Mouse (Mus musculus) midbrain, embryonic 10.5 days (tissue): ENCODE data around the gene Eps15. TPM values are rescaled to one million over a fixed set of nuclear protein-coding genes. Genes with fewer than 3 reads are reported as not detected.

ENCODE experiments used
- DNase-seq: peaks from one replicate; pipeline ENCODE4 v3.0.0-alpha.2; 2017; ENCODE audit warnings: low spot score
- H3K27ac ChIP-seq: fragments of 300-500 bp; sonication (generic); replicated peaks from 2 replicates; pipeline ENCODE4 v1.5.1; 2016; ENCODE audit warnings: mild to moderate bottlenecking
- H3K27me3 ChIP-seq: fragments of 300-500 bp; sonication (generic); 2 replicates; pipeline ENCODE4 v1.6.1; 2016; ENCODE audit warnings: low read depth, mild to moderate bottlenecking; ENCODE audit not compliant: poor library complexity, severe bottlenecking
- H3K36me3 ChIP-seq: fragments of 300-500 bp; sonication (generic); 2 replicates; pipeline ENCODE4 v1.6.1; 2016; ENCODE audit warnings: mild to moderate bottlenecking, moderate library complexity
- H3K4me1 ChIP-seq: fragments of 300-500 bp; sonication (generic); 2 replicates; pipeline ENCODE4 v1.6.1; 2016
- H3K4me3 ChIP-seq: fragments of 300-500 bp; sonication (generic); 2 replicates; pipeline ENCODE4 v1.5.1; 2016; ENCODE audit warnings: mild to moderate bottlenecking, moderate library complexity
- H3K9me3 ChIP-seq: fragments of 300-500 bp; sonication (generic); replicated peaks from 2 replicates; pipeline ENCODE4 v1.6.1; 2016; ENCODE audit warnings: mild to moderate bottlenecking
- WGBS: fragments of 180-500 bp; shearing (Covaris S2); methylation state at CpG from one replicate; pipeline ENCODE4 v1.1.7; 2016; 5-methylcytosine and 5-hydroxymethylcytosine counted together
- polyA plus RNA-seq: library from polyadenylated mRNA; unstranded; fragments of >200 nt; fragmentation: Nextera tagmentation; extraction: Ambion mirVana; gene quantifications from 2 replicates; pipeline ENCODE4 v1.2.1, GENCODE M21; 2016

Gene Eps15
- polyA plus RNA-seq = 34.1 and 42.4 TPM in 2 replicates

DNA sequence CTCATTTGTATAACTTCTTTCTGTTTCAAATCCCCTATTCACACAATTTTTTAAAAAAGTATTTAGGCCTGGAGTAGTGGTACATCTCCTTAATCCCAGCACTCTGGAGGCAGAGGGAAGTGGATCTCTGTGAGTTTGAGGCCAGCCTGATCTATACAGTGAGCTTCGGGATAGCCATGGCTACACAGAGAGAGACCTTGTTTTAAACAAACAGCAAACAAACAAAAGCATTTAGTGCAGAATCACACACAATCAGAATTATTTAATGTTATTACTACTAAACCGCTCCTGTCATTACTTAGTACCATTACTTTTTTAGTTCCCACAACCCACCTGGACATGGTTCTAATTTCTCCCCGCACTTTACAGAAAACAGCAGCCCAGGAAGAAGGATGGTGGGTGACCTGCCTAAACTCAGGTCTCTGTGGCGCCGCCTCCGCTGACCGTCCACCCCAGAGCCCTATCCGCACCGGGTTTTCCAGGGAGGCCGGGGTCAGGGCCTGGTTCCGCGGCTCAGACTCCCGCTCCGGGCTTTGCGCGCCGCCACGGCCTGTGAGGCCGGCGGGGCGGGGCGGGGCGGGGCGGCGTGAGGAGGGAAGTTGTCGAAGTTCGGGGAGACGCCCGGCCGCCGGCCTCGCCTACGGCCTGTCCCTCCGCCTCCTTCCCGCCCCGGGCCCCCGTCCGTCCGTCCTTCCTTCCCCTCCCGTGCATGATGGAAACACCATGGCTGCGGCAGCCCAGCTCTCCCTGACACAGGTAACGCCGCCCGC lies at the start of gene Eps15:
Gene Eps15, plus strand, starts transcription at position 580 of the 770 bp plus-strand sequence.
- DNase-seq = peak; percentile 94
- no peaks in the 10 kb centered on the region for H3K9me3 ChIP-seq
- H3K4me3 ChIP-seq = peak within 1 kb of the TSS; percentile 89
- WGBS = 4% methylated on average over 40 of the region's 44 CpGs
- no peaks in the 10 kb centered on the region for H3K36me3 ChIP-seq
- H3K4me1 ChIP-seq = peaks cover 14% of the 10 kb centered on the region
- H3K27me3 ChIP-seq = peaks cover 13% of the 10 kb centered on the region
- H3K27ac ChIP-seq = peak within 1 kb of the TSS; percentile 92

DNA sequence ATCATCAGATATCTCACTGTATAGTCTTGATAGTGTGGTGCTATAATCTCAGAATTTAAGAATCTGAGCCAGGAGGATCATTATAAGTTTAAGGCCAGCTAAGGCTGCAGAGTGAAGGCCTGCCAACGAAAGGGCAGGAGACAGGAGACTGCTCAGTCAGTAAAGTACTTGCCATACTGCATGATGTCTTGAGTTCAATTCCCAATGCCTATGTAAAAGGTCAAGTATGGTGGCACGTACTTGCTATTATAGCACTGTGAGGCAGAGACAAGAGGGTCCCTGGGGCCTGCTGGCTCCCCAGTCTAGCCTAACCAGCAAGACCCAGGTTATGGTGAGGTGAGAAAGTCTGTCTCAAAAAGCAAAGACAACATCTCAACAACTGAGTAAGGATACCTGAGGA lies 45.9 kb upstream of the Eps15 start, which contains the start of gene Calr4:
Gene Calr4, plus strand, starts transcription at position 301 of the 400 bp plus-strand sequence.
- Histone ChIP-seq H3K27ac (no peak within 1 kb of the TSS), H3K27me3 (no peaks in the 10 kb centered on the region), H3K36me3 (no peaks in the 10 kb centered on the region), H3K4me3 (no peak within 1 kb of the TSS), H3K4me1 (peaks cover 9% of the 10 kb centered on the region; the same call in 1 of the 2 replicates), H3K9me3 (no peaks in the 10 kb centered on the region)
- DNase-seq = no peak
- WGBS = 90% methylated on average over 2 of the region's 2 CpGs

DNA sequence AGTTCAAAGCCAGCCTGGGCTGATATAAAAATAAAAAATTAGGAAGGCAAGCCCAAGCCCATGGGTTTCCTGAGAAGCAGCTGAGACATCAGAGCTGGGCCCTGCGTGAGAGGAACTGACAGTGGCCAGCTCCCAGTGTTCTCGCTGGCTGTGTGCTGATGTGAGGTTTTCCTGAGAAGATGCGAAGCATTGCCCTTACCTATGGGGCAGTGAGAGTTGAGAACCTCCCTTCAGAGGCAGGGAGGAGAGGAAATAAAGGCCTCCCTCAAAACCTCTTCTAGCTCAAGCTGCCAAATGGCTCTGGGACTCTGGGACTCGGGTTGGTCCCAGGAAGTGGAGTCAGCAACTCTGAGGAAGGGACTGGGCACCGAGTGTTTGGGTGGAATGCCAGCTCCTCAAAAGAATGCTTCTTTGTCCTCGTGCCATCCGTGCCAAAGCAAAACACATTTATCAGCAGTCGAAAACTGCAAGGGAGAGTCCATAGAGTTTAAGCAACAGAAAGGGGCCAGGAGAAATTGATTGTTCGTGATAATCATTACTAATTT lies 45.2 kb upstream of the Eps15 start:
- Histone ChIP-seq H3K36me3 (no peaks in the 10 kb centered on the region), H3K27ac (no peak overlapping the region), H3K27me3 (no peaks in the 10 kb centered on the region), H3K4me1 (peaks cover 7% of the 10 kb centered on the region; the same call in 1 of the 2 replicates), H3K4me3 (no peak overlapping the region), H3K9me3 (no peaks in the 10 kb centered on the region)
- no peak for DNase-seq
- WGBS = 83% methylated on average over 9 of the region's 9 CpGs

DNA sequence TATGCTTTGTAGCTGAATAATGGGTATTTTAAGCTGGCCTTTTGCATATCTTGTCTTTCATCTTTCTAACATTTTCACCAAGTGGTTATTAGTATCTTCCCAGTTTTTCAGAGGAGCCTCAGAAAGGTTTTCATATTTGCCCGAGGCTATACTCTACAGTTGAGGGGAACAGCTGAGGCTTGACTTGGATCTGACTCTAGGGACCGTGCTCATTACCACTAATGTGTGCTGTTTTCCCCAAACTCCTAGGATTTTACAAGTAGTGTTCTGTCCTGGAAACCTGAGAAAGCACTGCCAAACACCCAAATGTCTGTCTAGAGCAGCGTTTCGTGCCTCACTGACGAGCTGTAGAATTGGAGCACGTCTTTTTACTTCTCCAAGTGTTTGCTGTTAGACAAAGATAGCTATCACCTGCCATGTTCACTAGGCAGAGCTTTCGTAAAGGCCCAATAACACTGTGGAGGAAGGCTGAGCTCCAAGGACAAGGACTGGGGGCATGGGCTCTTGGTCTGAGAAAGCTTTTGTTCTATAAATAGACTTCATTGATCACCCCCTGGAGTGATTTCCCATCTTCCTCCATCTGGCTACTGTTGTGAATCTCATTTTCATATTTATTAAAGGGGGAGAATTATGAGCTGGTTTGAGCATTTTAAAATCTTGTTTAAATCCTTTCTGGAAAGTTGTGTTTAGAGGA lies 43.7 kb upstream of the Eps15 start:
- no peaks in the 10 kb centered on the region for H3K9me3 ChIP-seq
- DNase-seq = no peak
- no peaks in the 10 kb centered on the region for H3K27me3 ChIP-seq
- no peak overlapping the region for H3K4me3 ChIP-seq
- H3K4me1 ChIP-seq = peaks cover 10% of the 10 kb centered on the region
- WGBS = 84% methylated on average over 7 of the region's 7 CpGs
- no peaks in the 10 kb centered on the region for H3K36me3 ChIP-seq
- H3K27ac ChIP-seq = no peak overlapping the region

DNA sequence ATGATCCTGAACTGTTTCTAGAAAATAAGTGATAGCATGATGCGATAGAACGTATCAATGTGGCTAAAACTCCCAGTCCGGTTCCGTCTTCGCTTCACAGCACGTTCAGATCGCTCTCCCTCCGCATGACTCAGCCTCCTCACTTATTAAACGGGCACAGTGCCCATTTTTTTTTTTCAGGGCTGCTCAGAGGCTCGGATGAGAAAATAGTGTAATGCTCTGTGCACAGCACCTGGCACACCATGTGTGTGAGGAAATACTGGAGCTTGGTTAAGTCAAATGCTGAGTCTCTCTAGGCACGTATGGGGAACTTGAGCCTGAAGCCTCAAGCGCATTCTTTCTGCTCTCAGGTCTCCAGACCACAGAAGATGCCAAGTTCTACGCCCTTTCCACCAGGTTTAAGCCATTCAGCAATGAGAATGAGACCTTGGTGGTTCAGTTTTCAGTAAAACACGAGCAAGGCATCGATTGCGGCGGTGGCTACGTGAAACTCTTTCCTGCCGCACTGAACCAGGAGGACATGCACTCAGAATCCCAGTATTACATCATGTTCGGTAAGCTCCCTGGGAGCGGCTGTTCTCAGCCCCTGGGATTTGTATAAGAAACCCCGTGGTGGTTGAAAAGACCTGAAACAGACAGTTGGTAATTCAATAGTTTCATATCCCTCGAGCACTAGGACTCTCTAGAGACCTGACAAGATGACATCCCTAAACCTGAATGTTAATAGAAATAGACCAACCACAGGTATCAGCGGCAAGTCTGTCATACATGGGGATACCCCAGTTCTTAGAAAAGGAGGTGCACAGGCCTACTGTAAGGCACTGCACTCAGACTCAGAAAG lies 41.4 kb upstream of the Eps15 start:
- 90% methylated on average over 24 of the region's 24 CpGs for WGBS
- Histone ChIP-seq H3K9me3 (no peaks in the 10 kb centered on the region), H3K27me3 (no peaks in the 10 kb centered on the region), H3K36me3 (no peaks in the 10 kb centered on the region), H3K4me1 (peaks cover 15% of the 10 kb centered on the region), H3K4me3 (no peak overlapping the region), H3K27ac (no peak overlapping the region)
- DNase-seq = no peak

DNA sequence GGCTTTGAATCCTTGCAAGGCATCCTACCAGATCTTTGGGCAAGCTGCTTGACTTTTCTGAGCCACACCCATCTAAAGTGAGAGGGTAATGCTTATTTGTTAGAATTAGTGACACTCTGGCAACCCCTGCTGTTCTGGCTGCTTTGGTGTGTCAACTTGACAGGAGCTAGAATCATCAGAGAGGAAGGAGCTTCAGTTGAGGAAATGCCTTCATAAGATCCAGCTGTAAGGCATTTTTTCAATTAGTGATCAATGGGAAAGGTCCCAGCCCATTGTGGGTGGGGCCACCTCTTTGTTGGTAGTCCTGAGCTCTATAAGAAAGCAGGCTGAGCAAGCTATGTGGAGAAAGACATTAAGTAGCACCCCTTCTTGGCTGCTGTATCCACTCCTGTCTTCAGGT lies 38.8 kb upstream of the Eps15 start:
- no peak overlapping the region for H3K27ac ChIP-seq
- H3K27me3 ChIP-seq = no peaks in the 10 kb centered on the region
- DNase-seq = peak; percentile 20
- H3K4me1 ChIP-seq = peaks cover 15% of the 10 kb centered on the region
- no peak overlapping the region for H3K4me3 ChIP-seq
- no peaks in the 10 kb centered on the region for H3K9me3 ChIP-seq
- no peaks in the 10 kb centered on the region for H3K36me3 ChIP-seq

DNA sequence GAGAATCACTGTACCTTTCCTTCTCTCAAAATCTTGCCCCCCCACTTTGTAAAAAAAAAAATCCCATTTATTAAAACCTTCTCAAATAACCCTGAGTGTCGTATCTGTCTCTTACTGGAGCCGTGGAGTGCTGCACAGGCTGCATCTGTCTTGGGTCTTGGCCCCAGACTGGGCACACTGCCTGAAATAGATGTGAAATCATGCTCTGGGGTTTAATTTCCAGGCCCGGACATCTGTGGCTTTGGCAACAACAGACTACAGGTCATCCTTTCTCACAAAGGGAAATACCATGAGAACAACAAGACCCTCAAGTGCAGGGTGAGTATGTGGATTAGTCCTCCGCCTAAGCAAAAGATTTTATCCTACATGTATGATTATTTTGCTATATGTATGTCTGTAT lies 38.1 kb upstream of the Eps15 start:
- Histone ChIP-seq H3K27ac (no peak overlapping the region), H3K36me3 (no peaks in the 10 kb centered on the region), H3K9me3 (no peaks in the 10 kb centered on the region), H3K4me3 (no peak overlapping the region), H3K27me3 (no peaks in the 10 kb centered on the region), H3K4me1 (peaks cover 9% of the 10 kb centered on the region; the same call in 1 of the 2 replicates)
- no peak for DNase-seq
- 80% methylated on average over 4 of the region's 4 CpGs for WGBS

DNA sequence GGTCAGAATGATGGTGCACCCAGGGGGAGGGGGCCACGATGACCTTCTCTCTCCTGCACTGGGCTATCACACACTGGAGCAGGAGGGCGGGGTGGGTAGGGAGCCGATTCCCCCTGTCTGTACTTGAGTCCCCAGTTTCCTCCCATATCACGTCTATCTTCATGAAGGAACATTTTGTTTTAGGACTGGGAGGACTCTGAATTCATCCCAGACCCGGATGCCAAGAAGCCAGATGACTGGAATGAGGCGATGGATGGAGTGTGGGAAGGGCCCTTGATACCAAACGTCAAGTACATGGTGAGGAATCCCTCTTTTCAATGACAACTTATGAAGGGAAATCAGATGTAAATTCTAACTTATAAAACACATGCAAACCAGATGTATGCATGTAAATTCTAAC lies 35.6 kb upstream of the Eps15 start:
- Histone ChIP-seq H3K27ac (no peak overlapping the region), H3K36me3 (no peaks in the 10 kb centered on the region), H3K4me3 (no peak overlapping the region)

DNA sequence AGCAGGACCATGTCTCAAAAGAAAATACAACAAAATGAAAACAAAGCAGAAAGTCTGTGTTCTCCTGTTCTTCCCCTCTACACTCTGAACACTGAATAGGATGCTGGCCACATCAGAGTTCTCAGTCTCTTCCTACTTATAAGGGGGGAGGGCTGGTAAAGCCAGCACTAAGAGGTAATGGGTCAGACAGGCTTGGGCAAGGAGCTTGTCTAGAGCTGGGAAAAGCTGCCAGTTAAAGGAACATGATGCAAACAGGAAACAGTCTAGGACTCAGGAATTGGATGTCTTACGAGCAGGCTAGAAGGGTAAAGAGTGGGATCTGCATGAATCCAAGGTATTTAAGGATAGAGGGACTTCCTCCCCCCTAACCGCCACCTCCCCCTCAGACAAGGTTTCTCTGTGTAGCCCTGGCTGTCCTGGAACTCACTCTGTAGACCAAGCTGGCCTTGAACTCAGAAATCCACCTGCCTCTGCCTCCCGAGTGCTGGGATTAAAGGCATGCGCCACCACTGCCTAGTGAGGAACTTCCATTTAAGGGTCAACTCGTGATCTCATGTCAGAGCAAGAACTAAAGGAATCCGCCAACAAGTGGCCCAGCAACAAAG lies 35.0 kb upstream of the Eps15 start:
- no peaks in the 10 kb centered on the region for H3K9me3 ChIP-seq
- H3K27ac ChIP-seq = no peak overlapping the region
- no peak overlapping the region for H3K4me3 ChIP-seq
- no peaks in the 10 kb centered on the region for H3K36me3 ChIP-seq
- WGBS = 83% methylated on average over 6 of the region's 6 CpGs
- H3K4me1 ChIP-seq = peaks cover 9% of the 10 kb centered on the region; the same call in 1 of the 2 replicates
- DNase-seq = no peak
- no peaks in the 10 kb centered on the region for H3K27me3 ChIP-seq

More for the DNA sequence above, 35.6 kb upstream of the Eps15 start:
- Histone ChIP-seq H3K4me1 (peaks cover 9% of the 10 kb centered on the region; the same call in 1 of the 2 replicates), H3K27me3 (no peaks in the 10 kb centered on the region), H3K9me3 (no peaks in the 10 kb centered on the region)
- 87% methylated on average over 7 of the region's 7 CpGs for WGBS
- no peak for DNase-seq

DNA sequence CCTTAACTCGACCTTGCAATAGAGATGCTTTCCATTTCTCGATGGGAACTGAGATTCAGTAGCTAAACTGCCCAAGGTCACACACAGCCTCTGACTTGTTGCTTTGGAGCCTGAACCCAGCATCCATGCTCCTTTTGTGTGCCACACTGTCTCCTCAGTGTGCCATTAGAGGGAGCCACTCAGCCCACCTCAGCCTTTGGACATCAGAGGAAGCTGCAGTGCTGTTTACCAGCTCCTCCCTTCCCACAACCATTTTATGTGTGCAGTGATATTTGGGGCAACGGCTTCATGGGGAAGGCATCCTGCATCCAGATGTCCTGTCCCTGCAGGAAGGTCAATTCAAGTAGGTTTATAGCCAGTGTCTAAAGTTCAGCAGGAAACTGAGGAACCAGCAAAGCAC lies 28.5 kb upstream of the Eps15 start:
- H3K36me3 ChIP-seq = no peaks in the 10 kb centered on the region
- peak; percentile 29 for DNase-seq
- no peaks in the 10 kb centered on the region for H3K4me1 ChIP-seq
- WGBS = 40% methylated on average over 3 of the region's 3 CpGs
- no peaks in the 10 kb centered on the region for H3K9me3 ChIP-seq
- no peak overlapping the region for H3K27ac ChIP-seq
- H3K4me3 ChIP-seq = no peak overlapping the region
- no peaks in the 10 kb centered on the region for H3K27me3 ChIP-seq

DNA sequence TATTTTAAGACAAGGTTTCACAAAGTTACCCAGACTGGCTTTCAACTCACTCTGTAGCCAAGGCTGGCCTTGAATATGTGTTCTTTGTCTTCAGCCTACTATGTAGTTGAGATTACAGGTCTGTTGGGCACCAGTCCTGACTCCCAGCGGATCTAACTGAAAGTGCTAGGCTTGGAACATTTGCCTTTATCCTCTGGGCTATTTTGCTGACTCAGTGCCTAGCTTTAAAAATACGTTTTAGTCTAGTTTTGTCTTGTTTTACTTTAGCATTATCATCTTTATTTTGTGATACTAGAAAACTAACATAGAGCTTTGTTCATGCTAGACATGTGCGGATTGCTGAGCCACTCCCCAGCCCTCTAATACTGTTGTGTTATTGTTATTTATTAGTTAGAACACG lies 27.9 kb upstream of the Eps15 start:
- H3K36me3 ChIP-seq = no peaks in the 10 kb centered on the region
- H3K4me3 ChIP-seq = no peak overlapping the region
- no peaks in the 10 kb centered on the region for H3K27me3 ChIP-seq
- no peaks in the 10 kb centered on the region for H3K9me3 ChIP-seq
- H3K27ac ChIP-seq = no peak overlapping the region
- WGBS = 88% methylated on average over 4 of the region's 4 CpGs
- no peaks in the 10 kb centered on the region for H3K4me1 ChIP-seq
- no peak for DNase-seq

DNA sequence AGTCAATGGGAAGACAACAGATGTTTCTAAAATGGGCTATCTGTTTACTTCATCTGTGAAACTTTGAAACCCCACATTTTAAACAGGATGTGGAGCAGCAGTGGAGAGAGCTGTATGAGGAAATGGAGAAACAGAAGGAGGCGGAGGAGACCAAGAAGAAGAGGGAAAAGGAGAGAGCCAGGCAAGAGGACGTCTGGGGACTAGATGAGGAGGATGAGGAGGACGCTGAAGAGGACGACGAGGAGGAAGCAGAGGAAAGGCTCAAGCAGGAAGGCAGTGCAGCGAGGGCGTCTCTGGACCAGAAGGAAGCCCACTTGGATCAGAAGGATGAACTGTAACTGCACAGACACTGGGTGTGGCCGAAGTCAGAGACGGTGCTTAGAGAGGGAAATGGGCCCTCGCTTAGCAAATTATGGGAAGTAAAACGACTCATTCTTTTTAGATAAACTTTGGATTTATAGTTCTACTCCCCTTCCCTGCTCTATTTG lies 26.4 kb upstream of the Eps15 start:
- H3K36me3 ChIP-seq = no peaks in the 10 kb centered on the region
- no peak overlapping the region for H3K4me3 ChIP-seq
- no peaks in the 10 kb centered on the region for H3K4me1 ChIP-seq
- no peaks in the 10 kb centered on the region for H3K9me3 ChIP-seq
- WGBS = 70% methylated on average over 11 of the region's 11 CpGs
- no peak for DNase-seq
- no peak overlapping the region for H3K27ac ChIP-seq
- no peaks in the 10 kb centered on the region for H3K27me3 ChIP-seq
